In genomic region chr4:123990293-123991185, GRCm38 (mm10) we compare ENCODE assay signal across 8 mouse cellular contexts.
A peak's percentile ranks its signal among the peaks of the same experiment; 100 is the strongest.
DNase-seq lines count a peak whose midpoint lies in the region; ATAC-seq and TF ChIP-seq lines count a peak whose summit lies in the region.

No protein-coding gene starts in this region.

- 2% methylated on average over 37 of the region's 37 CpGs for WGBS in embryonic facial prominence, embryonic 10.5 days
- WGBS in midbrain, embryonic 13.5 days, result under 1% methylated on average over 37 of the region's 37 CpGs

- H3K27ac ChIP-seq in embryonic facial prominence, embryonic 10.5 days (replicated peaks), result peak overlapping the region; percentile 63
- H3K27ac ChIP-seq in layer of hippocampus, adult 2 months, result no peak overlapping the region
- peak overlapping the region; percentile 74 for H3K27ac ChIP-seq in midbrain, embryonic 13.5 days

- 0 out of 2 replicates have a peak overlapping the region, but pooled peaks have one; percentile 28 for H3K9ac ChIP-seq in midbrain, embryonic 13.5 days (replicated peaks)

- ATAC-seq in megakaryocyte, adult 5-6 weeks (ENCODE audit: poor library complexity, severe bottlenecking), result no peak
- ATAC-seq in midbrain, embryonic 13.5 days, result peak; percentile 92
- ATAC-seq in inflammation-experienced regulatory T-cells, adult 6 months, result no peak

- peak; percentile 70 for DNase-seq in embryonic facial prominence, embryonic 10.5 days (ENCODE audit: low spot score)
- DNase-seq in heart, postnatal 4 days, result peak; percentile 12
- DNase-seq in layer of hippocampus, adult 2 months (ENCODE audit: low spot score in 2 of 2), result peak; percentile 20 to 34
- peak; percentile 14 for DNase-seq in testis, postnatal 14 days (ENCODE audit: low spot score)

- H3K4me1 ChIP-seq in megakaryocyte, embryonic 14.5 days, result peaks cover 5% of the 10 kb centered on the region
- H3K4me1 ChIP-seq in embryonic facial prominence, embryonic 10.5 days, result peaks cover 45% of the 10 kb centered on the region
- H3K4me1 ChIP-seq in midbrain, embryonic 13.5 days (replicated peaks), result peaks cover 33% of the 10 kb centered on the region

- peaks cover 10% of the 10 kb centered on the region for H3K9me3 ChIP-seq in megakaryocyte, embryonic 14.5 days
- H3K9me3 ChIP-seq in embryonic facial prominence, embryonic 10.5 days, result no peaks in the 10 kb centered on the region
- H3K9me3 ChIP-seq in midbrain, embryonic 13.5 days, result no peaks in the 10 kb centered on the region

- H3K27me3 ChIP-seq in megakaryocyte, embryonic 14.5 days (replicated peaks), result peaks cover 46% of the 10 kb centered on the region
- H3K27me3 ChIP-seq in embryonic facial prominence, embryonic 10.5 days (replicated peaks; ENCODE audit: low read depth, poor library complexity, severe bottlenecking), result peaks cover 77% of the 10 kb centered on the region
- peaks cover 12% of the 10 kb centered on the region for H3K27me3 ChIP-seq in midbrain, embryonic 13.5 days

- peak overlapping the region; percentile 65 for H3K4me2 ChIP-seq in midbrain, embryonic 13.5 days (replicated peaks)

- TF ChIP-seq CTCF in layer of hippocampus, adult 2 months (conservative IDR thresholded peaks at IDR 0.05), result no peak

- no peaks in the 10 kb centered on the region for H3K36me3 ChIP-seq in megakaryocyte, embryonic 14.5 days (replicated peaks; ENCODE audit: low read length)
- H3K36me3 ChIP-seq in embryonic facial prominence, embryonic 10.5 days (replicated peaks), result no peaks in the 10 kb centered on the region
- no peaks in the 10 kb centered on the region for H3K36me3 ChIP-seq in midbrain, embryonic 13.5 days

- H3K4me3 ChIP-seq in megakaryocyte, embryonic 14.5 days (replicated peaks), result peak overlapping the region; percentile 76
- H3K4me3 ChIP-seq in embryonic facial prominence, embryonic 10.5 days, result peak overlapping the region; percentile 56
- H3K4me3 ChIP-seq in layer of hippocampus, adult 2 months, result peak overlapping the region; percentile 47
- peak overlapping the region; percentile 35 for H3K4me3 ChIP-seq in midbrain, embryonic 13.5 days (replicated peaks)

Comparison
In these comparisons a context has a peak if more than half of its experiments do, and no peak if none do; other contexts are left out.
1. DNase-seq: peak in every context shown above with its lines; median percentile 70 in embryonic facial prominence, embryonic 10.5 days; 27 in layer of hippocampus, adult 2 months; 14 in testis, postnatal 14 days; 12 in heart, postnatal 4 days.